Mouse (Mus musculus) telencephalon, adult 2 months (tissue): ENCODE data around the gene Elovl2.
"Not testable (repeated sequence)": the region's sequence is repeated elsewhere in the genome, so short reads cannot be mapped to it uniquely, and the experiment has no call there.

Experiments
- DNase-seq: peaks from one replicate; pipeline ENCODE4 v3.0.0-alpha.2; 2011; ENCODE audit warnings: low read depth, low spot score

Gene Elovl2

DNA sequence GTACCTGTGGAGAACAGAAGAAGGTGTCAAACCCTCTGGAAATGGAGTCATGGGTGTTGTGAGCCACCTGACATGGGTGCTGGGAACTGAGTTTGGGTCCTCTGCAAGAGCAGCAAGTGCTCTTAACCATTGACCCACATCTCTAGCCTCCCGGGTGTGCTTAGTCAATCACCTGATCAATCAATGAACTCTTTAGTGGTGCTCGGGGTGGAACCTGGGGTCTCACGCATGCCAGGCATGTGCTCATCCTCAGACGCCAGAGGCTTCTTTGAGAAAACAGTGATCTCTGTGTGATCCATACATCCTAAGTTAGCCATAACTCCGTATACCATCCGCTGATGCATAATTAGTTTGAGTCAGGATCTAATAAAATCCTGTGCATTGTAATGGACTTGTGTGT, 15.0 kb upstream of the Elovl2 start:
- no peak for DNase-seq

DNA sequence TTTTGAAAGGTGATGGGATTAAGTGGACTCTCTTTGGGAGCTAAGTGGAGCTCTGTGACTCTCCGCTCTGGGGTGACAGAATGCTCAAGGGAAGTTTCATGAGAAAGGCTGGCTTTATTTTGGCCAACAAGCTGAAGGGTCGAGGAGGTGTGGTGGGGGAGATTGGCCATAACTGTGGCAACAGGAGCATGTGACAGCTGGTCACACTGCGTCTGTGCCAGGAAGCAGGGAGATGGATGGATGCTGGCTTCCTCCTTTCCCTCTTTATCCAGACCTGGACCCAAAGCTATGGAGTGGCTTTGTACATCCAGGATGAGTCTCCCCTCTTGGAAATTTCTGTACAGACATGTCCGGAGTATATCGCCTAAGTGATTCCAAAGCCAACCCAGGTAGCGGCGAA, 13.0 kb upstream of the Elovl2 start:
- no peak for DNase-seq

DNA sequence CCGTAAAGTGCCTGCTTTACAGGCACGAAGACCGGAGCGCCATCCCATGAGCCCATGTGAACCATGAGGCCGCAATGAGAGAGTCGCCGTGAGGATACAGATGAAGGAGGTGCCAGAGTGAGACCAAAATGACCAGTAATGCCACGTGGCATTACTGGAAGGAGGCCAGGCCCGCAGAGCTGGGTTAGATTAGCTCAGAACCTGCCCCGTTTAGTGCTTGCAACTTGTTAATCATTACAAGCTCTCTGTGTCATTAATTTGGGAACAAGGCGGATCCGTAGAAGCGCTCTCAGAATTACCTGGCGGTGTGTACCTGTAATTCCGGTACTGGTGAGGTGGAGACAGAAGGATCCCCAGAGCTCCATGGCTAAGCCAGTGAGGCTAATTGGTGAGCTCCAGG, 12.0 kb upstream of the Elovl2 start:
- no peak for DNase-seq

DNA sequence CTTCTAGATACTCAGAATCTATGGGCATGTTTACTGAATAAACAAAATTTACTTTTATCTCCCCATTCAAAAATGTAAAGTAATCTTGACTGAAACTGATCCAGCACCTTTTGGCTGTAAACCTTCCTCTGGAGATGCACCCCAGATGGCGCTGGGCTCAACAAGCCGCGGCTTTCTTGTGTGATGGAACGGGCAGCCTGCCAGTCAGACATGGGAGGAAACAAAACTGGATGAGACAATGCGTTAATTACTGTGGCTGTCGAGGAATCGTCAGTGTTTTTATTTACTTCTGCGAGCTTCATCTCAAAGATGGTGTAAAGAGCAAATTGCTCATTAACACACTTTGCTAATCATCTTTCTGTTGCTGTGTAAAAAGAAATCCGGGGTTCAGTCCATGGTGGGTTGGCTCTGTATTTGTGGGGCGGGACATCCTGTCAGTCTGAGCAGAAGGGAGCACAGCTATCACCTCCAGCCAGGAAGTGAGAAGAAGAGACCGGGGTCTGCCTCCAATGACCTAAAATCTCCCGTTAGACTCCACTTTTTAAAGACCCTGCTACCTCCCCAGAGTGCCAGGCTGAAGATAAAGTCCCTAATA, 11.3 kb upstream of the Elovl2 start:
- no peak for DNase-seq

DNA sequence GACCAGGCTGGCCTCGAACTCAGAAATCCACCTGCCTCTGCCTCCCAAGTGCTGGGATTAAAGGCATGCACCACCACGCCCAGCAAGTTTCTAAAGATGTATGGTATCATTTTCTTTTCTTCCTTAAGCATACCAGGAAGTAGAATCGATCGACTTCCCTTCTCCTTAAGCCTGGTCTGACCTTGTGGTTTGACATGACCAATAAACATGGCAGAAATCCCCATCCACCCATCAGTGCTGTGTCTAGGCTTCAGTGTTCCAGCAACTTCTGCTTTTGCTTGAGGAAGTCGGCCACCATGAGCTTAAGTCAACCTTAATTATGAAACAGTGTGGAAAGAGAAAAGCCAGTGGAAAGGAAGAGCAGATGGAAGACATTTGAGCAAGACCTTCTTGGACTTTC, 10.1 kb upstream of the Elovl2 start:
- no peak for DNase-seq

DNA sequence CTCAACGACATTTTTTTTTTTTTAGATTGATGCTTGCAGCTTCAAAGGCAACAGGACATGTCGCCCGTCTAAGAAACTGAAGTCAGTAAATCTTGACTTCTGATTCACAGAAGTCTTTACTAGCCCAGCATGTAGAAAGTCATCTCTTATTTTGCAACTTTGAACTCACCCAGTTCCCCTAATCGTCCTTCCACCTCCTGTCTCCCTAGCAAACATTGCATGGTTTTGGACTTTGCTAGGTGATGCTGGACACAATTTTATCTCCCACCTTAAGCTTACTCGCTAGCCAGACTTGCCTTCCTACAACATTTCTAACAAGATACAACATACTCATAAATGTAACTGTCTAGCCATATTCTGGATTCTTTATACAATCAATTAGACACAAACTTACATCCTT, 7.9 kb upstream of the Elovl2 start:
- no peak for DNase-seq

DNA sequence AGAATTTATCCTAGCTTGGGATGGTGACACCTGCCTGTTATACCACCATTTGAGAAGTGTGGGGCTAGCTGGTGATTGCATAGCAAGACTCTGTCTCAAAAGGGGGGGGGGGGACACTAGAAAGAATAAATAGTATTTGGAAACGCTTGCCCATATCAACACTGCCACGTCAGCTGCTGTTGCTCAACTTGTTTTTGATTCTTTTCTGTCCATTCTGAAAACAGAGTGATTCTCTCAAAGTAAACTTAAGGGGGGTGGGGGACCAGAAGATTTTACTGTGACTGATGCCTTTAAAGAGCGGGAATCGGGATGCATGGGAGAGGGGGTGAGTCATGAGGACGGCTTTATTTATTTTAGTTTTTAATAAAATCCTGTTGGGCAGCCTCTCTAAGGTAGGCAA, 6.3 kb upstream of the Elovl2 start:
- DNase-seq: no peak

DNA sequence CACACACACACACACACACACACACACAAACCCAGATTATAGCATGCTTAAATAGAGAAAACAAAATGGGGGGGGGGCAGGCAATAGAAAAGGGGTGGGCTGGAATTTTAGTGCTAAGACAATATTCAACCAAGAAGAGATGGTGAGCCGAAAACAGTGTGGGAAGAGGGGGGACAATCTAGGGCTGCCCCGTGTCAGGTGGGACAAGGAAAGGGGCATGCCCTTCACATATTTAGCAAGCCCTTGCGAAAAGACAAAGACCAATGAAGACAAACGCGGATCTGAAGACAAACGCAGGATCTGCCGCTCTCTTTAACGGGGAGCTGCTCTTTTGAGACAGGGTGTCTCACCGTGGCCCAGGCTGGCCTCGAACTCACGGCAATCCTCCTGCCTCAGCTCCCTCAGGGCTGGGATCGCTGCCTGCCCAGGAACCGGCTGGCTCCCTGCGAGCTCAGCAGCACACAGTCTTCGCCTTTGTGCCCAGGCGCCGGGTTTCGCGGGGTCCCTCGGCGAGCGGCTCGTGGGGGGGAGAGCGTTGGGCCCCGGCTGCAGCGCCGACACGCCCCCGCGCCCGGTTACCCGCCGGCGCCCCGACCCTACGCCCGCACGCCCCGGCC, 410 bp downstream of the Elovl2 start:
- DNase-seq: no peak

DNA sequence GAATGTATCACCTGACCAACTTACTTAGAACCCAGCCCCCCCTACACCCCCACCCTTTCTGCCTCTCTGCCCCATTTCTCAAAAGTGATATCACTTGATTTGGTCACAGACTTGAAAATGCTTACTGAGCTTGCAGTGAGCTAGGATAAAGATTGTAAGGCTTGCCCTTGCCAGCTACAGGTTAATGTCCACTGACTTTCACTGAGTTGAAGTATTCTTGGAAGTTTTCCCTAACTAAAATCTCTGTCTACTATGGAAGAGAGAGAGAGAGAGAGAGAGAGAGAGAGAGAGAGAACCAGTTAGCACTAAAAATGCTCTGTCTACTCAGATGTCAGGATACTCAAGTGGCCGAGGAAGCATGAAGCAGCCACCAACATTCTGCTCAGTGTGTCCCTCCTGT, 1.1 kb downstream of the Elovl2 start:
- no peak for DNase-seq

DNA sequence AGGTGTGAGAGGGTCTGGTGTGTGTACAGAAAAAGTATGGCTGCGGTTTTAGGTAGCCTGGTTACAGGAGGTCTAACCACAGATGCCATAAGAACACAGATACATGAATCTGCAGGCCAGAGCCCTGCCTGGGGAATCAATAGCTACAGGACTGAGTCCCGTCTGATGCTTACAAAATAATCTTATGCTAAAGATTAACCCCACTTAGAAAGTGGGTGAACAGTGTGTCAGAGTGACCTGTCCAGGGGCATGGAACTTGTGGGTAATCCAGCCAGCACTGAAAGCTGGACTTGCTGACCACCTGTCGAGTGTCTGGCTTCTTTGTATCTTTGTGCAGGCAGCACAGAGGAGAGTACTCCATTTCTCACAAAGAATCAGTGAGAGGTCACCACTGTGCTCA, 4.0 kb downstream of the Elovl2 start:
- DNase-seq: no peak

DNA sequence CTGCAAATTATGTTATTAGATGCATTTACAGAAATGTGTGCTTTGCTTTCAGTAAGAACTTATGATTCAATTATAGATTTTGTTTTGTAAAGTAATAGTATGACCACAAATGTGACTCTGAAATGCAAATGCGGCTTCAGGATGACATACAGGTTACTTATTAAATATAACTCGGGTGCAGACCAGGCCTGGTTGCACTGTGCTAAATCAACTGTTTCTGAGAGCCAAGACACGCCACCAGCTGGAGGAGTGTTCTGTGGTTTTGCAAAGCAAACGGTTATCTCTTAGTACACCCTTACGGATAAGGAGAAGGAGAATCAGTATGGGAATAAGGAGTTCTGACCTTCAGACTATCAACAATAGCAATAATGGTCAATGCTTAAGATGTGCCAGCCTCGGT, 4.5 kb downstream of the Elovl2 start:
- no peak for DNase-seq

DNA sequence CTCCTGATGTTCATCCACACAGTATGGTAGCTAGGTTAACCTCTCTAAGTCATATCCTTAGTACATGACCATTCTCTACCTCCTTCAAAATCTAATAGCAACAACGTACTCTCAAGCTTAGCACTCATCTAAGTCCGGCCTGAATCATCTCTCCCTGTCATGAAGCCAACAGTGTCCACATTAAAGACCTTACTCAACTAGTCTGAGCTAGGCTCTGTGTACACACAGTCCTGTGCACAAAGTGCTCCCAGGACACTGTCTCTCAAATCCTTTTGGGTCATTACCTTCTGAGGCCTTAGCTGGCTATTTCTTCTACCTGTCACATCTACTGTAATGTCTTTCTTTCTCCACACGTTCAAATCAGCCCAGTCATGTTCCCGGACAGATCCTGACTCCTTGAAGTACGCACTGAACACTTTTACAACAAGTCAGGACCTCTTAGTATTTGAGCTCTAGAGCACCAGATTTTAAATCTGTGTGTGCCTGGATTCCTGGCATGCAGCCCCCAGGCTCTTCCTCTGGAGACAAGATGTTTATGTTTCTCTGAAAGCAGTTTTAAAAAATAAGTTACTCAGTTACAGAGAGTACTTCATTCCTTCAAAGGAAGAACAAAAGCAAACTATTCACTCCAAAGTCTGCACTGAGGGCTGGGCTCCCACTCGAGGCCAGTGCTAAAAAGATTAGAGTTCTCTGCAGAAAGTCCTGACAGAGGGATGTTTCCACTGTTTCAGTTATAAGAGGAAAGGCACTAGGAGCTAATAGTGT, 7.5 kb downstream of the Elovl2 start:
- no peak for DNase-seq

DNA sequence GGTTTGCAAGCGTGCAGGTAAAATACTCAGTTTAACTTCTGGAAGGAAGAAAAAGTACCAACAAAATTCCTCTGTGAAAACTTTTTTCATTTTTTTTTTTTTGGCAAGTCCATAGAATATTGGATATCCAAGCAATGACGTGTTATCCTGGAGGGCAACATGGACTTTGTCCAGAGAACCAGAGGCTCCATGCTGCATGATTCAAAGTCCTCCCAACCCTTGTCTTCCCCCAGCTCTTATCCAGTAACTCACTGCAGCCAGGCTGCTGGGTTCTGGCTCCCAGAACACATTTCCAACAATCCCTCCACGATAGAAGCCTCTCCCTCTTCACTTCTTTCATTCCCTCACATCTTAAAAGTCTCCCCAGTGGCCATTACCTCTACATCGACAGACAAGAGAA, 8.9 kb downstream of the Elovl2 start:
- DNase-seq: no peak

DNA sequence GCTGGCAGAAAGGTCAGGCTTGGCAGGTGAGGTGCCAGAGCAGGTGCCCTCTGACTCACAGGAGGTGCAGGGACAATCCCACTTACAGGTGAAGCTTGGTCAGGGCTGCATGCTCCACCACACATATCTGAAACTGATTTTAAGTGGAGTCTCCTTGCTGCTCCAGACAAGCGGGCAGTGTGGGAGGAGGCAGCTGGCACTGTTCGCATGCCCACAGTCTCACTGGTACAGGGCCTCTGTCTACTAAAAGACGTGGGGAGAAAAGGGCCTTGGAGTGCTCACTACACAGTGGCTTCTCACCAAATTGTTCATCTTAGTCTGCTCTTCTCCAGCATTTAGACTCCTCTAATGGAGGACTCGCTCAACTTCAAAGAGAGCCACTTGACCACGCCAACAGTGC, 14.0 kb downstream of the Elovl2 start:
- peak; percentile 42 for DNase-seq

DNA sequence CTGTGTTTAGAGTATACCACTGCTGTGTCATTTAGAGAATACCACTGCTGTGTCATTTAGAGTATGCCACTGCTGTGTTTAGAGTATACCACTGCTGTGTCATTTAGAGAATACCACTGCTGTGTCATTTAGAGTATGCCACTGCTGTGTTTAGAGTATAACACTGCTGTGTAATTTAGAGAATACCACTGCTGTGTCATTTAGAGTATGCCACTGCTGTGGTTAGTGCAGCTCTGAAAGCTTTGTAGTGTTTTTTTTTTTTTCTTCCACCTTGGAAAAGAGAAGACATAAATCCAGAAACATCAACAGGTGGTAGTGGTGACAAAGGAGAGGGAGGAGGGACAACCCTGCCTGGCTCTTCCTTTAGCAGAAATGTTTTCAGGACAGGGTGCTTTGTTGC, 14.6 kb downstream of the Elovl2 start:
- DNase-seq: not testable (repeated sequence)

DNA sequence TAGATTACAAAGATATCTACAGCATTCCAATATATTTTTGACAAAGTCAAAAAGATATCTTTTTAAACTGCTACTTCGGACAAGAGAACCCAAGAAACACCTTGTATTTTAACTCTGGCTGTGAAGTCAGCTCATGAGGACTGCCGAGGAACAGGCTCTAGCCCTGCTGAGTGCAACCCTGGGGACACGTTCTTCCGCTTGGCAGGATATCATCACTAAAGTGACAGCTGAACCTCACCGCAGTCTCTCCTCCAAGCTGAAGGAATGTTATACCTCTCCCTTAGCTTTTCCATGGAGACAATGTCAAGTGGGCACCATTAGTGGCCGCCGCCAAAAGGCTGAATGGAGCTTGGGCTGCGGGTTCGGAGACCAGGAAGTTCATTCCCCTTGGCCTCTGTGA, 16.5 kb downstream of the Elovl2 start:
- no peak for DNase-seq

DNA sequence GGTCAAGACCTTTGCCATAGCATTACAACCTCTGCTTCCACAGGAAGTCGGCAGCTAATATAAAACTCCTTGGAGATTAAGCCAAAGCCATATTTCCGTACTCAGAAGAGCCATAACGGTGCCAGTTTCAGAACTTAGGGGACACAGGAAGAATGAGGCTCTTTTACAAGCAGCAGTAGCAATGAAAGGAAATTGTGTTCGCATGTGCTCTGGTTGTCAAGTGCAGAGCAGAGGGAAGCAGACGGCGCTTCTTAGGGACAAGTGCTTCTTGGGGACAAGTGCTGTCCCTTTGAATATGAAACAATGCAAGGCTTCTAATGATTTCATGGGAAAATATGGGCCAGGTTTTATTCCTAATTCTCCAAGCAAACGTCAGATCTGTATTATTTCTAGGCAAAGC, 16.9 kb downstream of the Elovl2 start:
- no peak for DNase-seq

DNA sequence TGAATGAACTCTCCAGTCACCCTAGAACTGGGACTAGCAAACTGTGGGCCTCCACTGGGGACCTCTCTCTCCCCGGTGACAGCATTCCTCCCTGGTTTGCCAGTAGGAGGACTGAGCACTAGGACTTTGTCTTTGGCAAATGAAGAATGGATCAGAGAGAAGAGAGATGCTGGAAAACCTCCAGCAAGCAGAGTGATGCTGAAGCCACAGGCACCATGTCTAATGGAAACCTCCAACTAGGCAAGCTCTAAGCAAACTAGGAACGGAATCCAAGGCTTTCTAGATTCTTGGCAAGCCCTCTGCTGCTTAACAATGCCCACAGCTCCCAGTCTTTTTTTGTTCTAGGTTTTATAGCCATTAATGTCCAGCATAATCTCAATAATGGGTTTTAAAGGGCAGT, 19.3 kb downstream of the Elovl2 start:
- DNase-seq: no peak

DNA sequence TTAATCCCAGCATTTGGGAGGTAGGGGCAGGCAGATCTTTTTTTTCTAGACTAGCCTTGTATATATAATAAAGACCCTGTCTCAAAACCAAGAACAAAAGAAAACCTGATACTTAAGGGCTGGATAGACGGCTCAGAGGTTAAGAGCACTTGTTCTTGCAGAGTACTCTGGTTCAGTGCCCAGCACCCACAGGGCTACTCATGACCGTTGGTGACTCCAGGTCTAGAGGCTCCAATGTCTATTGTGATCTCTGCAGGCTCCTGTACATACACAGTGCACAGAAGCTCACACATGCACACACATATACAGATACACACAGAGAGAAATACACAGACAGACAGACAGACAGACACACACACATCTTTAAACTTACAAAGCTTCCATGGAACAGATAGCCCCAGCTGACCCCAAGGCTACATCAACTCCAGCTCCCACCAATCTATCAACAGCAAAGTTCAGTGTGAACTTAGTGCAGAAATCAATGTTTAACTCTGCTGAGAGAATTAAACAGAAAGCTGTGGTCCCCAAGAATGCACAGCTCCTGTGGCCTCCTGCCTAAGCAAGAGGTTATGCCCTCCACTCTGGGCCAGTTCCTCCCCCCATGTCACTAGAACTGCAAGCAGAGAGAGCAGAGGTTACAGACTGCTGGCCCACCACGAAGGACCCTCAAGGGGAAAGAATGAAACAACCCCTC, 24.4 kb downstream of the Elovl2 start:
- DNase-seq: no peak

DNA sequence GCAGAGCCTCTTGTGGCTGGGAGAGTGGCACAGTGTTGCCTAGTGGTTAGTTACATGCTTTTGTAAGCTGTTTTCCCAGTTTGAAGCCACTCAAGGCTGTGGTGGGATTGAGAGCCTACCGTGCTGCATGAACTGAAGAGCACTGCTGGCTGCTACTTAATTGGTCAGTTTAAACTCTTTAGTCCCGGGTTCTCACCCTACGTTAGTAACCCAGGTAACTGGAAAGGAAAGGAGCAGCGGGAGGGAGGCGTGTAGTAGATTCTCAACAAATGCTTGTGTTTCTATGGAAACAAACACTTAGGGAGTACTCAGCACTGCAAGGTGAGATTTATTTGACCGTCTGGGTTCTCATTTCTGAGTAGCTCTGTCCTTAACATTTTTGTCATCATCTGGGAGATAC, 32.3 kb downstream of the Elovl2 start:
- DNase-seq: no peak

DNA sequence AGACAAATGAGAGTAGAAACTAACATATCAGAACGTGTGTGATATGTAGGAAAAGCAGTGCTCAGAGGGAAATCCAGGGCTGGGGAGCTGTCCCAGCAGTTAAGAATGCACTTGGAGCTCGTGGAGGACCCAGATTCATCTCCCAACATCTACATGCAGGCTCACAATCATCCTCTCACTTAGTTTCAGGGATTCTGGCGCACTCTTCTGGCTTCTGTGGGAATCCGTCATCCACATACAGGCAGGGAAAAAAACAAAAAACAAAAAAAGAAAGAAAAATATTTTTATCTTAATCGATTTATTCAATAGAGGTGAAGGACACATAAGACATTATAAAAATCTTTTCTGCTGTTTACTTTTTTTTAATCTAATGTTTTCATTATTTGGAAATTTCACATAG, 61.8 kb downstream of the Elovl2 start:
- no peak for DNase-seq

DNA sequence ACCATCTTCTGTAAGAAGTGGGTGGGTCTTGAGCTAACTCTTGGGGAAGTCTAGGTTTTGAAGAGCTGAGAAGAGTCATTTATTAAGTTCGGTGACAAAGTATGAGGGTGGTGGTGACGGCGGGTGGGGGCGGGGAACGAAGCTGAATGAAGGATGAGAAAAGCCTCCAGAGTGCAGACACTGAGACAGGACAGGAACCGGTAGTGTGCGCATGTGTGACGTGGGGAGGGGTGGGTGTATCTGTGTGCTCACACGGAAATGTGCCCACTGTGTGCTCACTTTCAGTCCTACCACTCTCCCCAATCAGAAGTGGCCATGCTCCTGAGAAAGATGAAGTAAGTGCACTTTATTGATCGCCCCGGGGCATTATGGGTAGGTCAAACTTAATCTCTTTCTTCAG, 67.1 kb downstream of the Elovl2 start:
- DNase-seq: no peak

DNA sequence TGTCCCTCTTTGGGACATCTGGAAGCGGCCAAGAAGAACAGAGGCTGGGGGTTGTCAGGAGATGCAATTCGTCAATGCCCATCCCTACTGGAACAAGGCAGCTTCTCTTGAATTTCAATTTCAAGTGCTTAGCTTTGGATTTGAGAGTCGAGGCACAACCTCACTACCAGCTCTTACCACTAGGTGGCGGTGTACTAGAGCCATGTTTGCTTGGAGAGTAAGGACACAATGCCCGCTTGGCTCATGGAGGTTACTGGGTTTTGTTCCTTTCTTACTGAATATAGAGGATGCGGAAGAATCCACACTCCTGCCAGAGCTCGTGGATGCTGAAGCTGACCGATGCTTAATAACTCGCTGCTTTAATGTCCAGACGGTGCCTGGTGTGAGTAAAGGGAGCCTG, 73.9 kb downstream of the Elovl2 start:
- DNase-seq: peak; percentile 59
